Mouse (Mus musculus) liver, embryonic 11.5 days (tissue): Measurements from ENCODE around the gene Naa20. TPM values are rescaled to one million over a fixed set of nuclear protein-coding genes. Genes with fewer than 3 reads are reported as not detected.

Experiments used
- ATAC-seq: fragments of 200-750 bp; cut with Nextera tagmentation; replicated peaks from 2 replicates; pipeline ENCODE4 v1.8.0; 2017; ENCODE audit warnings: moderate number of reproducible peaks, mild to moderate bottlenecking, moderate TSS enrichment, moderate library complexity; ENCODE audit not compliant: low FRiP score
- DNase-seq: peaks from one replicate; pipeline ENCODE4 v3.0.0-alpha.2; 2017; ENCODE audit warnings: low spot score
- H3K27ac ChIP-seq: fragments of 300-500 bp; sonication (generic); 2 replicates; pipeline ENCODE4 v1.5.1; 2014; ENCODE audit warnings: mild to moderate bottlenecking, low read depth, low read length, control low read depth
- H3K27me3 ChIP-seq: fragments of 300-500 bp; sonication (generic); replicated peaks from 2 replicates; pipeline ENCODE4 v1.6.1; 2014; ENCODE audit warnings: low read length, mixed read lengths; ENCODE audit not compliant: control insufficient read depth, insufficient read depth
- H3K36me3 ChIP-seq: fragments of 300-500 bp; sonication (generic); 2 replicates; pipeline ENCODE4 v1.6.1; 2014; ENCODE audit warnings: mild to moderate bottlenecking, low read length, moderate library complexity, mixed read lengths; ENCODE audit not compliant: control insufficient read depth, insufficient read depth
- H3K4me1 ChIP-seq: fragments of 300-500 bp; sonication (generic); replicated peaks from 2 replicates; pipeline ENCODE4 v1.6.1; 2014; ENCODE audit warnings: low read length, mixed read lengths; ENCODE audit not compliant: control insufficient read depth, insufficient read depth
- H3K4me2 ChIP-seq: fragments of 300-500 bp; sonication (generic); 2 replicates; pipeline ENCODE4 v1.6.1; 2014; ENCODE audit warnings: mild to moderate bottlenecking, control low read depth, moderate library complexity
- H3K4me3 ChIP-seq: fragments of 300-500 bp; sonication (generic); 2 replicates; pipeline ENCODE4 v1.5.1; 2014; ENCODE audit warnings: low read depth, low read length, control low read depth
- H3K9ac ChIP-seq: fragments of 300-500 bp; sonication (generic); 2 replicates; pipeline ENCODE4 v1.6.1; 2014; ENCODE audit warnings: low read depth, low read length, control low read depth
- H3K9me3 ChIP-seq: fragments of 300-500 bp; sonication (generic); 2 replicates; pipeline ENCODE4 v1.6.1; 2016; ENCODE audit warnings: low read length, inconsistent platforms, mixed read lengths; ENCODE audit not compliant: control insufficient read depth
- WGBS: fragments of 180-500 bp; shearing (Covaris S2); extraction: QIAGEN DNeasy Blood & Tissue Kit; methylation state at CpG from one replicate; pipeline ENCODE4 v1.1.7; 2014; 5-methylcytosine and 5-hydroxymethylcytosine counted together
- polyA plus RNA-seq: library from polyadenylated mRNA; unstranded; fragments of >200 nt; fragmentation: Nextera tagmentation; extraction: Ambion mirVana; gene quantifications from 2 replicates; pipeline ENCODE4 v1.2.1, GENCODE M21; 2014

Gene Naa20
- polyA plus RNA-seq, 1 experiment from 2014 or later: 156 TPM

DNA sequence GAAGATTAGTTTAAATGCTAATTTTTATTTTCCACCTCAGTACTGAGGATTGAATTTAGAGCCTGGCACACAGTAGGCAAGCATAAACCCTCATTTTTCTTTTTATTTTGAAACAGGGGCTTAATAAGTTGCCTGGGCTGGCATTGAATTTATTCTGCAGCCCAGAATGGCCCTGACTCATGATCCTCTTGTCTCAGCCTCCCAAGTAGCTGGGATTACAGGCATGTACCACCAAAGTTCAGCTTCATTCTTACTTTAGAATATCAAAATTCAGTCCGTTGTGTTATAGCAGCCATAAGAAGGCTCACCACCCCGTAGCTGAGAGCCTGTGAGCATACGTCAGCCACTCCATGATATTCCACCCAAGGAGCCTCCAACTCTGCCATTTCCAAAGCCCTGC is 35.7 kb upstream of the Naa20 start:
- H3K27ac ChIP-seq: no peak overlapping the region
- H3K4me2 ChIP-seq: no peak overlapping the region
- H3K36me3 ChIP-seq: no peaks in the 10 kb centered on the region
- no peak overlapping the region for H3K9ac ChIP-seq
- H3K4me3 ChIP-seq: no peak overlapping the region
- DNase-seq (no peak), ATAC-seq (no peak)
- H3K4me1 ChIP-seq: 0 out of 2 replicates have a peak, but pooled peaks cover 4% of the 10 kb centered on the region
- no peaks in the 10 kb centered on the region for H3K27me3 ChIP-seq
- no peaks in the 10 kb centered on the region for H3K9me3 ChIP-seq
- 89% methylated on average over 3 of the region's 3 CpGs for WGBS

DNA sequence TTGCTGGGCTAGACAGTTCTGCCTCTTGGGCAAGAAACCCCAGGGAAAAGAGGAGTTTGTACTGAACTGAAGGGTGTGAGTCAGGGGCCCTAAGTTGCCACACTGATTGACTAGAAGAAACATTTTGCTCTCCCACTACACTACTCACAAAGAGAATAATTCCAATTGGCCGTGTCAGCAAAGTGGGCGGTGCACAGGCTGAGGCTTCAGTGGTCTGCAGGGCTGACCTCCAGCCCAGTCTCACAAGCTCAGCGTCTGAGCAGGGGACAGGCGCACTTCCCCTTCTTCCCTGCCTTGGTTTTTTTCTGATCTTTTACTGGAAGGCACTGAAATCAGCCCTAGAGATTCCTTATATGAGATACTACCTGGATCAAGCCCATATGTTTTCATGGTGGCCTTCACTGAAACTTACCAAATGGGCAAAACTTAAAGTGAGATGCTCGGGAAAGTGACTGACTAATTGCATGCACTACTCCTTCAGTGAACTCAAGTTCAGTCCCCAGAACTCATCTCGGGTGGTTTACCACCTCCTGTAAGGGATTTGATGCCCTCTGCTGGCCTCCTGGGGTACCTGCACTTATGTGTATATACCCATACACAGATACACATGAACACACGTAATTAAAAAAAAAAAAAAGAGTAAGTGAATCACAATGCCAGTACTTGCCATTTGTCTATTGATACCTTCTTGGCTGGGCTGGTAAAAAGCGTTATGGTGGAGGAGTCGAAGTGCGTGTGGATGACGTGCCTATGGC is 35.0 kb upstream of the Naa20 start:
- DNase-seq: no peak
- no peak overlapping the region for H3K4me2 ChIP-seq
- H3K4me3 ChIP-seq: no peak overlapping the region
- H3K4me1 ChIP-seq: no peaks in the 10 kb centered on the region
- WGBS: 86% methylated on average over 11 of the region's 11 CpGs
- H3K9me3 ChIP-seq: no peaks in the 10 kb centered on the region
- H3K27ac ChIP-seq: no peak overlapping the region
- no peak for ATAC-seq
- H3K9ac ChIP-seq: no peak overlapping the region
- H3K36me3 ChIP-seq: no peaks in the 10 kb centered on the region
- no peaks in the 10 kb centered on the region for H3K27me3 ChIP-seq

DNA sequence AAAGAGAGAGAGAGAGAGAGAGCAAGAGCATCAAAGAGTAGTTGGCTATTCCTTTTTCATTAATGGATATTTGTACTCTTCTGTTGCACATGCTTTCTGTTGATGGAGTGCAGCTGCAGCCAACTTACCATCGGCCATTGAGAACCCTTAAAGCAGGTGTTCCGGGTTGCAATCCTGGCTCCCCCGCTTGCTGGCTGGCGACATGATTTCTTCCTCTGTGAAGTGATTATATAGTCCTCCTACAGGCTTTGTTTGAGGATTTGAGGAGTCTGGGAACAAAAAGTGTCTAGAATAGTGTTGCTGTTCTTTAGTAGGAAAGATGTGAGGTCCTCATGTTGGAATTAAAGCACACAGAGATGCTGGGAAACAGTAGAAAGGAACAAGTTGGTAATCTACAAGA is 30.6 kb upstream of the Naa20 start:
- 89% methylated on average over 4 of the region's 4 CpGs for WGBS
- DNase-seq: no peak

DNA sequence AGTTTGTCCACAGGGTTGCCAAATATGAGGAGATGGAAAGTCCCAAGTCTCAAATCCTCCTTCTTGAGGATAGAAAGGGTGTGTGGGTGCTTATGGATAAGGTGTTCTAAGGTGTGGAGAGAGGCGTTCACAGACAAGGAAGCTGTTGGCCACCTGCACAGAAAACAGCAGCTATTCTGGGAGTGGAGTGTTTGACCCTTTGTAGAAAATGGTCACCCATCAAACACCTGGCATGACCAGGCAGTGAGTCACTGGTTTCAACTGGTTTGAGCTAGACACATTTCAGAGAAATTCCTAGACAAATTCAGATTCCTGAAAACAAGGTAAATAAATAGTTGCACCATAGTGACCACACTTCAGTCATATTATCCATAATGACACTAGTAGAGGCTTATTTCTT is 29.8 kb upstream of the Naa20 start:
- H3K4me2 ChIP-seq: no peak overlapping the region
- H3K27me3 ChIP-seq: no peaks in the 10 kb centered on the region
- no peaks in the 10 kb centered on the region for H3K9me3 ChIP-seq
- ATAC-seq: no peak
- no peak overlapping the region for H3K4me3 ChIP-seq
- H3K9ac ChIP-seq: no peak overlapping the region
- 81% methylated on average over 1 of the region's 1 CpGs for WGBS
- DNase-seq: no peak
- no peak overlapping the region for H3K27ac ChIP-seq
- no peaks in the 10 kb centered on the region for H3K4me1 ChIP-seq
- H3K36me3 ChIP-seq: no peaks in the 10 kb centered on the region

More for the DNA sequence above, 30.6 kb upstream of the Naa20 start:
- no peaks in the 10 kb centered on the region for H3K9me3 ChIP-seq
- no peak overlapping the region for H3K4me3 ChIP-seq
- H3K4me1 ChIP-seq: no peaks in the 10 kb centered on the region
- H3K27ac ChIP-seq: no peak overlapping the region
- H3K4me2 ChIP-seq: no peak overlapping the region
- H3K36me3 ChIP-seq: no peaks in the 10 kb centered on the region
- ATAC-seq: no peak
- no peaks in the 10 kb centered on the region for H3K27me3 ChIP-seq
- H3K9ac ChIP-seq: no peak overlapping the region

DNA sequence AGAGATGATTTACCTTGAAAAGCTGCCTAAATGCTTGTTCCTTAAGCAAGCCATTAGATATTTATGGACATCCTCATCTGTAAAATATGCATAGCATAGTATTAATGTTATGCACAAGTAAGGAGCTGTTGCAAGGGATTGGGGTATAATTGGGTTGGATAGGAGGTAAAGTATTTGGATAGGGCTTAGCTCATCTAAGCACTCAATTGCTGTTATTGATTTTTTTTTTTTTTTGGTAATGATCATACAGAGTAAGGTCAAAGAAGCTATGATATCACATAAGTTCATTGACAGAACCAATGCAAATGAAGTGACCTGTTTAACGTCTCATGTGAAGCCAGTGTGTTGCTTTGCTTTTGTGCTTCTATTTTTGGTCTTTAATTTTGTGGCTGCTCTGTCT is 27.9 kb upstream of the Naa20 start:
- Histone ChIP-seq H3K4me2 (no peak overlapping the region), H3K27ac (no peak overlapping the region), H3K4me1 (no peaks in the 10 kb centered on the region), H3K27me3 (no peaks in the 10 kb centered on the region), H3K36me3 (no peaks in the 10 kb centered on the region; the same call in 1 of the 2 replicates), H3K4me3 (no peak overlapping the region), H3K9me3 (no peaks in the 10 kb centered on the region), H3K9ac (no peak overlapping the region)
- 75% methylated on average over 1 of the region's 1 CpGs for WGBS
- no peak for DNase-seq
- ATAC-seq: no peak

DNA sequence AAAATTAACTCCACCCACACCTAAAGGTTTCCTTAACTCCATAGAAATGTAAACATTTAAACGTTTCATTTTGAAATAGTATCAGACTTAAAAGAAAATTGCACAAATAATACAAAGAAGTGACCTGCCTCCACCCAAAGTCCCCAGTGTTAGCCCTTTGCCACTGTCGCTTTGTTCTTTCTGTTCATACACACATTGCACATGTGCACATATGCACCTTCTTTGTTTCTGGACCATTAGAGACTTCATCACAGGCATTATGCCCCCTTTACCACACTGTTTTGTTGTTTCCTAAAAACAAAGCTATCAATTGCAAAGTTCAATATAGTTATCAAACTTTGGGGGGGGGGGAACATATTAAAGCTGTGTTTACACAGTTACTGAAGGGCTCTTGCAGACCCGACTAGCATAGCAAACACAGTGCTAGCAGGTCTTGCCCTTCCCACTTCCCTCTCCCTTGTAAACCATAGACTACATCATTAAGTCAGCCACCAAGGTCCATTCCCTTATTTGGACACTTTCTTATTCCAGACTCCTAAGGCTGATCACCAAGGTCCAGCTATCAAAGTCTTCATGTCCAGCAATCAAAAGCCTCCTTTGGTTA is 26.9 kb upstream of the Naa20 start:
- H3K9ac ChIP-seq: no peak overlapping the region
- H3K27me3 ChIP-seq: no peaks in the 10 kb centered on the region
- WGBS: 60% methylated on average over 3 of the region's 3 CpGs
- DNase-seq (no peak), ATAC-seq (no peak)
- H3K4me1 ChIP-seq: no peaks in the 10 kb centered on the region
- H3K4me2 ChIP-seq: no peak overlapping the region
- H3K36me3 ChIP-seq: no peaks in the 10 kb centered on the region; the same call in 1 of the 2 replicates
- no peaks in the 10 kb centered on the region for H3K9me3 ChIP-seq
- H3K27ac ChIP-seq: no peak overlapping the region
- H3K4me3 ChIP-seq: no peak overlapping the region

DNA sequence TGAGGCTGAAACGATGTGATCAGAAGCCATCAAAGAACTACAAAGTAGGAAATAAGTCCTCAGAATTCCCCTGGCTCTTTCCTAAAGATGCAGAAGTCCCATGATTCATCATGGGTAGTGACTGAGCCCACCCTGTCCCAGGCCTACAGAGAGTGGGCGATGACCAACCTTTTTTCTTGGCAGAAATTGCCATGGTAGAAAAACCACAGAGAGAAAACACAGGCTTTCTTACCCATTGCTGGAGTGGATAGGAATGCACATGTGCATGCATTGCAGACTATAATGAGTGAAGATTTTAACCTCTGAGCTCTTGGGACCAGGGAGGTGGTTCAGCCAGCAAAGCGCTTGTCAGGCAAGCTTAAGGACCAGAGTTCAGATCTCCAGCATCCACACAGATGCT is 24.7 kb upstream of the Naa20 start:
- 83% methylated on average over 3 of the region's 3 CpGs for WGBS
- Histone ChIP-seq H3K4me3 (no peak overlapping the region), H3K27ac (no peak overlapping the region), H3K36me3 (no peaks in the 10 kb centered on the region; the same call in 1 of the 2 replicates), H3K27me3 (no peaks in the 10 kb centered on the region), H3K9me3 (no peaks in the 10 kb centered on the region), H3K4me2 (no peak overlapping the region), H3K4me1 (no peaks in the 10 kb centered on the region), H3K9ac (no peak overlapping the region)
- ATAC-seq (no peak), DNase-seq (no peak)

DNA sequence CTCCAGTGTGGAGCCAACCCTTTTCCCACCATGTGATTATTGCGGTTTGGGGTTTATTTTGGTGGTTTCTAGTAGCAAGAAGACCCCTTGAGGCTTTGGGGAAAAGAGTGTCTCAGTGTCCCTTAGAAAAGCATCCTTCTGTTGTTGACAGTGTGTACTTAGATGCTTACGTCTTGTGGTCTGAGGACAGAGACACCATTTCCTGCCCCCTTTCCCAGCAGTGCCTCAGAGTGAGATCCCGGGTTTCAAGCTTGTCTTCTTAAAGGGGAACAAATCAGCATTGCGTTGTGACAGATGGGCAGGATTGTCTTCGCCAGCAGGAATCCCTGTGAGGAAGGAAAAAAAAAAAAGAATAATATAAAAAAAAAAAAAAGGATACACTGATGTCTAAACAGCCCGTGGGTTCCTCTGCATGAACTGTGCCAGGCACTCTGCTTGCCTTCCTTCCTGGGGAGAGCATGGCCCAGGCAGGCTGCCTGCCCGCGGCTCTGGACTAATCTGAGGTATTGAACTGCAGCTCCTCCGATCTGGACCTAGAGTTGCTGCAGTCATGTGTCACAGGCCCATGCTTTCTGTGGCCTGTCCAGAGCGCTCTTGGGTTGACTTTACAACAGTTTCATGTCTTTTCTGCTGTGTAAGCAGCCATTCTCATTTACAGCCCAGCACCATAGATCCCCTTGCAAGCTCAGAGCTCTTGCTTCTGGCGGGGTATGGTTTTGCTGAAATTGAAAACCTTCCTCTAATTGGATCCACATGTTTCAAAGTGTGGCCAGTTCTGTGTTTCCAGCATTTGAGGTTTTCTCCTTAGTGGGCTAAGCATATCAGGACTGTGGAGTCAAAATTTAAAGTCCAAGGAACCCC is 20.8 kb upstream of the Naa20 start:
- H3K27ac ChIP-seq: no peak overlapping the region
- H3K36me3 ChIP-seq: no peaks in the 10 kb centered on the region; the same call in 1 of the 2 replicates
- no peak overlapping the region for H3K4me3 ChIP-seq
- no peak overlapping the region for H3K4me2 ChIP-seq
- DNase-seq: no peak
- H3K27me3 ChIP-seq: no peaks in the 10 kb centered on the region
- no peak overlapping the region for H3K9ac ChIP-seq
- H3K9me3 ChIP-seq: no peaks in the 10 kb centered on the region
- 46% methylated on average over 11 of the region's 11 CpGs for WGBS
- ATAC-seq: no peak
- peaks cover 3% of the 10 kb centered on the region; the same call in 1 of the 2 replicates for H3K4me1 ChIP-seq
